Mouse (Mus musculus) liver, embryonic 16.5 days (tissue): ENCODE measurements around the gene Gps2. TPM values are rescaled to one million over a fixed set of nuclear protein-coding genes. Genes with fewer than 3 reads are reported as not detected.
"Not testable (repeated sequence)": the region's sequence is repeated elsewhere in the genome, so short reads cannot be mapped to it uniquely, and the experiment has no call there.

ENCODE experiments used
- ATAC-seq: fragments of 200-750 bp; cut with Nextera tagmentation; 2 replicates; pipeline ENCODE4 v1.8.0; 2017; ENCODE audit warnings: low read depth, mild to moderate bottlenecking, moderate number of reproducible peaks, moderate library complexity
- H3K27ac ChIP-seq: fragments of 300-500 bp; sonication (generic); 2 replicates; pipeline ENCODE4 v1.5.1; 2014; ENCODE audit warnings: mild to moderate bottlenecking, low read length
- H3K27me3 ChIP-seq: fragments of 300-500 bp; sonication (generic); 2 replicates; pipeline ENCODE4 v1.6.1; 2014; ENCODE audit warnings: low read depth, low read length, mixed read lengths; ENCODE audit not compliant: control insufficient read depth, insufficient read depth
- H3K36me3 ChIP-seq: fragments of 300-500 bp; sonication (generic); 2 replicates; pipeline ENCODE4 v1.6.1; 2014; ENCODE audit warnings: mild to moderate bottlenecking; ENCODE audit not compliant: control insufficient read depth, insufficient read depth
- H3K4me1 ChIP-seq: fragments of 300-500 bp; sonication (generic); 2 replicates; pipeline ENCODE4 v1.6.1; 2014; ENCODE audit warnings: low read depth, low read length, mixed read lengths; ENCODE audit not compliant: control insufficient read depth
- H3K4me2 ChIP-seq: fragments of 300-500 bp; sonication (generic); 2 replicates; pipeline ENCODE4 v1.6.1; 2014; ENCODE audit warnings: low read depth, low read length, mixed read lengths
- H3K4me3 ChIP-seq: fragments of 300-500 bp; sonication (generic); 2 replicates; pipeline ENCODE4 v1.5.1; 2014; ENCODE audit warnings: low read depth, mild to moderate bottlenecking, low read length
- H3K9ac ChIP-seq: fragments of 300-500 bp; sonication (generic); 2 replicates; pipeline ENCODE4 v1.6.1; 2014; ENCODE audit warnings: low read depth, low read length
- H3K9me3 ChIP-seq: fragments of 300-500 bp; sonication (generic); replicated peaks from 2 replicates; pipeline ENCODE4 v1.6.1; 2016; ENCODE audit warnings: low read length; ENCODE audit not compliant: control insufficient read depth
- WGBS: fragments of 180-500 bp; shearing (Covaris S2); extraction: QIAGEN DNeasy Blood & Tissue Kit; methylation state at CpG from one replicate; pipeline ENCODE4 v1.1.7; 2014; ENCODE audit not compliant: insufficient replicate concordance; 5-methylcytosine and 5-hydroxymethylcytosine counted together
- polyA plus RNA-seq: library from polyadenylated mRNA; unstranded; fragments of >200 nt; fragmentation: Nextera tagmentation; extraction: Ambion mirVana; gene quantifications from 2 replicates; pipeline ENCODE4 v1.2.1, GENCODE M21; 2015

Gene Gps2
- polyA plus RNA-seq, 1 experiment from 2014 or later = 83.1 TPM

- no peaks in the 10 kb centered on the region for H3K27me3 ChIP-seq
- H3K27ac ChIP-seq = no peak overlapping the region
- no peak overlapping the region for H3K4me3 ChIP-seq
- peaks cover 66% of the 10 kb centered on the region for H3K36me3 ChIP-seq
- no peak overlapping the region for H3K4me2 ChIP-seq
- H3K9ac ChIP-seq = no peak overlapping the region
- H3K4me1 ChIP-seq = peaks cover 17% of the 10 kb centered on the region
- ATAC-seq = no peak
- H3K9me3 ChIP-seq = no peaks in the 10 kb centered on the region
- 82% methylated on average over 17 of the region's 17 CpGs for WGBS
These were observed 2.7 kb upstream of the Gps2 start for GRCm38 (mm10) chr11:69910781-69911560.

GRCm38 (mm10) chr11:69911701-69912100 lies 2.0 kb upstream of the Gps2 start:
- Histone ChIP-seq H3K9ac (no peak overlapping the region), H3K27ac (no peak overlapping the region), H3K36me3 (peaks cover 65% of the 10 kb centered on the region), H3K9me3 (no peaks in the 10 kb centered on the region), H3K27me3 (no peaks in the 10 kb centered on the region), H3K4me2 (no peak overlapping the region), H3K4me1 (peaks cover 24% of the 10 kb centered on the region), H3K4me3 (no peak overlapping the region)
- ATAC-seq = no peak
- 81% methylated on average over 6 of the region's 6 CpGs for WGBS

- peaks cover 65% of the 10 kb centered on the region for H3K36me3 ChIP-seq
- H3K9me3 ChIP-seq = no peaks in the 10 kb centered on the region
- H3K4me1 ChIP-seq = peaks cover 36% of the 10 kb centered on the region
- peak overlapping the region; percentile 96 for H3K4me2 ChIP-seq
- H3K9ac ChIP-seq = peak overlapping the region; percentile 94
- no peaks in the 10 kb centered on the region for H3K27me3 ChIP-seq
- 74% methylated on average over 15 of the region's 15 CpGs for WGBS
- ATAC-seq = no peak
- H3K27ac ChIP-seq = peak overlapping the region; percentile 71
- peak overlapping the region; percentile 93 for H3K4me3 ChIP-seq
These were observed 765 bp upstream of the Gps2 start for GRCm38 (mm10) chr11:69912716-69913530.

GRCm38 (mm10) chr11:69914372-69914764 lies 680 bp downstream of the Gps2 start:
- peaks cover 62% of the 10 kb centered on the region for H3K36me3 ChIP-seq
- H3K4me1 ChIP-seq = peaks cover 50% of the 10 kb centered on the region
- peak overlapping the region; percentile 96 for H3K4me2 ChIP-seq
- H3K27me3 ChIP-seq = no peaks in the 10 kb centered on the region
- H3K27ac ChIP-seq = peak overlapping the region; percentile 99
- peak overlapping the region; percentile 93 for H3K4me3 ChIP-seq
- no peaks in the 10 kb centered on the region for H3K9me3 ChIP-seq
- peak; percentile 8 for ATAC-seq
- 1% methylated on average over 17 of the region's 17 CpGs for WGBS
- peak overlapping the region; percentile 94 for H3K9ac ChIP-seq

GRCm38 (mm10) chr11:69914917-69915430 lies 1.3 kb downstream of the Gps2 start:
- H3K4me1 ChIP-seq = peaks cover 52% of the 10 kb centered on the region
- H3K9ac ChIP-seq = peak overlapping the region; percentile 94
- H3K4me3 ChIP-seq = peak overlapping the region; percentile 93
- peak overlapping the region; percentile 99 for H3K27ac ChIP-seq
- no peak for ATAC-seq
- WGBS = 24% methylated on average over 9 of the region's 9 CpGs
- H3K4me2 ChIP-seq = peak overlapping the region; percentile 96
- no peaks in the 10 kb centered on the region for H3K9me3 ChIP-seq
- H3K27me3 ChIP-seq = no peaks in the 10 kb centered on the region
- H3K36me3 ChIP-seq = peaks cover 59% of the 10 kb centered on the region

GRCm38 (mm10) chr11:69915667-69916627 lies 2.3 kb downstream of the Gps2 start:
- Histone ChIP-seq H3K4me2 (peak overlapping the region; percentile 96), H3K4me1 (peaks cover 52% of the 10 kb centered on the region), H3K36me3 (peaks cover 54% of the 10 kb centered on the region), H3K9me3 (no peaks in the 10 kb centered on the region), H3K9ac (peak overlapping the region; percentile 94), H3K4me3 (peak overlapping the region; percentile 93), H3K27me3 (no peaks in the 10 kb centered on the region), H3K27ac (peak overlapping the region; percentile 99)
- 21% methylated on average over 5 of the region's 5 CpGs for WGBS
- ATAC-seq = peak; percentile 64

- Histone ChIP-seq H3K4me3 (peak overlapping the region; percentile 93), H3K36me3 (peaks cover 46% of the 10 kb centered on the region), H3K4me2 (peak overlapping the region; percentile 96), H3K4me1 (peaks cover 52% of the 10 kb centered on the region), H3K27ac (peak overlapping the region; percentile 99), H3K9ac (peak overlapping the region; percentile 69)
- 35% methylated on average over 7 of the region's 7 CpGs for WGBS
- not testable (repeated sequence) for H3K27me3 ChIP-seq, H3K9me3 ChIP-seq, ATAC-seq
These were observed 3.1 kb downstream of the Gps2 start for GRCm38 (mm10) chr11:69916652-69917378.
